Mouse (Mus musculus) ES-E14 (cell line): ENCODE results near the gene Stat5b.

Experiments used
- CHD2 ChIP-seq: IDR thresholded peaks from 2 replicates; pipeline ENCODE4 v1.6.1; 2014; ENCODE audit warnings: mild to moderate bottlenecking, low read depth, low read length, inconsistent platforms
- HCFC1 ChIP-seq: IDR thresholded peaks from 2 replicates; pipeline ENCODE4 v1.6.1; 2012; ENCODE audit warnings: low read length, inconsistent platforms, borderline replicate concordance; ENCODE audit not compliant: insufficient read depth
- MAFK ChIP-seq: IDR thresholded peaks from 2 replicates; pipeline ENCODE4 v1.6.1; 2014; ENCODE audit warnings: mild to moderate bottlenecking, low read depth, low read length, inconsistent platforms; ENCODE audit not compliant: insufficient read depth
- ZNF384 ChIP-seq: IDR thresholded peaks from 2 replicates; pipeline ENCODE4 v1.6.1; 2012; ENCODE audit warnings: low read depth, low read length, inconsistent platforms

- no peak for TF ChIP-seq HCFC1
- TF ChIP-seq MAFK = no peak
- no peak for TF ChIP-seq ZNF384
- no peak for TF ChIP-seq CHD2
These were observed 29.0 kb upstream of the Stat5b start for GRCm38 (mm10) chr11:100879321-100880078.
